Mouse (Mus musculus) heart, postnatal 25 days (tissue): ENCODE results near the gene Tgfbr1. TPM values are rescaled to one million over a fixed set of nuclear protein-coding genes. Genes with fewer than 3 reads are reported as not detected.

Source experiments
- DNase-seq: peaks from one replicate; pipeline ENCODE4 v3.0.0; 2022; ENCODE audit warnings: low spot score
- intact Hi-C: fragments of 180-260 bp; cut with DNase I; formaldehyde crosslinking; loops from one replicate; pipeline ENCODE4 v1.15.1; 2025
- total RNA-seq, 2 experiments: library from RNA; stranded (reverse); gene quantifications; 2 replicates each; pipeline ENCODE4 v1.2.3; 2021

The Tgfbr1 gene
- total RNA-seq, 2 experiments from 2014 or later, result 14.3 to 15.8 TPM

- intact Hi-C loops, result no loop called here
- no peak for DNase-seq
These were observed 96.1 kb downstream of the Tgfbr1 start for GRCm38 (mm10) chr4:47449116-47449515.

GRCm38 (mm10) chr4:47449586-47450522 lies 96.8 kb downstream of the Tgfbr1 start:
- DNase-seq, result no peak
- intact Hi-C loops, result no loop called here

Other genes starting within 250 kb of the Tgfbr1 start
- 100 to 1,000 TPM; 132 to 168 TPM for gene Col15a1, start 145.1 kb upstream of the Tgfbr1 start, total RNA-seq
- 1 to 10 TPM; 6.2 to 7.5 TPM for gene Alg2, start 121.1 kb downstream of the Tgfbr1 start, total RNA-seq
- gene Sec61b, start 121.4 kb downstream of the Tgfbr1 start, total RNA-seq, result 10 to 100 TPM; 22.8 to 24.3 TPM